Mouse (Mus musculus): ENCODE measurements around the gene Pcsk6. TPM values are rescaled to one million over a fixed set of nuclear protein-coding genes. Genes with fewer than 3 reads are reported as not detected.

Gene Pcsk6
- polyA plus RNA-seq (2014; fragmentation: Illumina TruSeq; extraction: RNeasy Lipid Tissue Mini Kit (QIAGEN cat#74804); ENCODE audit: low read depth, low replicate concordance): 17.6 TPM

GRCm38 (mm10) chr7:65861591-65862472 lies at the start of gene Pcsk6:
Pcsk6 (plus strand) TSS chr7:65861734.

GRCm38 (mm10) chr7:66043552-66044459 lies 182.3 kb downstream of the Pcsk6 start, which contains the start of gene Gm45213:
Gm45213 (plus strand) TSS chr7:66043602.

GRCm38 (mm10) chr7:66058703-66059102 lies 197.2 kb downstream of the Pcsk6 start, which contains the start of gene Snrpa1:
Snrpa1 (plus strand) TSS chr7:66059003.

GRCm38 (mm10) chr7:66079364-66080230 lies 218.1 kb downstream of the Pcsk6 start, which contains the start of gene Selenos:
Selenos (plus strand) TSS chr7:66079649.

Other genes starting within 250 kb of the Pcsk6 start
- 14.7 TPM for gene Tarsl2, start 216.8 kb upstream of the Pcsk6 start, polyA plus RNA-seq (2014; fragmentation: Illumina TruSeq; extraction: RNeasy Lipid Tissue Mini Kit (QIAGEN cat#74804); ENCODE audit: low read depth, low replicate concordance)
- gene Tm2d3, start 170.6 kb upstream of the Pcsk6 start, polyA plus RNA-seq (2014; fragmentation: Illumina TruSeq; extraction: RNeasy Lipid Tissue Mini Kit (QIAGEN cat#74804); ENCODE audit: low read depth, low replicate concordance): 15.9 TPM
- not detected for gene Gm45213, start 181.9 kb downstream of the Pcsk6 start, polyA plus RNA-seq (2014; fragmentation: Illumina TruSeq; extraction: RNeasy Lipid Tissue Mini Kit (QIAGEN cat#74804); ENCODE audit: low read depth, low replicate concordance)
- gene Snrpa1, start 197.3 kb downstream of the Pcsk6 start, polyA plus RNA-seq (2014; fragmentation: Illumina TruSeq; extraction: RNeasy Lipid Tissue Mini Kit (QIAGEN cat#74804); ENCODE audit: low read depth, low replicate concordance): 22.3 TPM
- 101 TPM for gene Selenos, start 217.9 kb downstream of the Pcsk6 start, polyA plus RNA-seq (2014; fragmentation: Illumina TruSeq; extraction: RNeasy Lipid Tissue Mini Kit (QIAGEN cat#74804); ENCODE audit: low read depth, low replicate concordance)
- gene Chsy1, start 247.8 kb downstream of the Pcsk6 start, polyA plus RNA-seq (2014; fragmentation: Illumina TruSeq; extraction: RNeasy Lipid Tissue Mini Kit (QIAGEN cat#74804); ENCODE audit: low read depth, low replicate concordance): 2.8 TPM

Data from liver, adult 10 weeks (tissue).